Mouse (Mus musculus) heart, embryonic 15.5 days (tissue): ENCODE results near the gene Drd3. TPM values are rescaled to one million over a fixed set of nuclear protein-coding genes. Genes with fewer than 3 reads are reported as not detected.

Experiments used
- ATAC-seq: fragments of 200-750 bp; cut with Nextera tagmentation; replicated peaks from 2 replicates; pipeline ENCODE4 v1.8.0; 2017; ENCODE audit warnings: low read depth, moderate TSS enrichment; ENCODE audit not compliant: insufficient number of reproducible peaks, insufficient read depth, low FRiP score
- H3K27ac ChIP-seq: fragments of 300-500 bp; sonication (generic); 2 replicates; pipeline ENCODE4 v1.5.1; 2015; ENCODE audit warnings: mild to moderate bottlenecking, inconsistent platforms
- H3K27me3 ChIP-seq: fragments of 300-500 bp; sonication (generic); 2 replicates; pipeline ENCODE4 v1.6.1; 2015; ENCODE audit warnings: inconsistent platforms
- H3K36me3 ChIP-seq: fragments of 300-500 bp; sonication (generic); 2 replicates; pipeline ENCODE4 v1.6.1; 2015; ENCODE audit warnings: mild to moderate bottlenecking, inconsistent platforms
- H3K4me1 ChIP-seq: fragments of 300-500 bp; sonication (generic); replicated peaks from 2 replicates; pipeline ENCODE4 v1.6.1; 2015; ENCODE audit warnings: inconsistent platforms
- H3K4me2 ChIP-seq: fragments of 300-500 bp; sonication (generic); 2 replicates; pipeline ENCODE4 v1.6.1; 2015; ENCODE audit warnings: inconsistent platforms, mild to moderate bottlenecking, moderate library complexity
- H3K4me3 ChIP-seq: fragments of 300-500 bp; sonication (generic); 2 replicates; pipeline ENCODE4 v1.5.1; 2015; ENCODE audit warnings: mild to moderate bottlenecking, inconsistent platforms
- H3K9ac ChIP-seq: fragments of 300-500 bp; sonication (generic); 2 replicates; pipeline ENCODE4 v1.6.1; 2015; ENCODE audit warnings: mild to moderate bottlenecking, inconsistent platforms
- H3K9me3 ChIP-seq: fragments of 300-500 bp; sonication (generic); replicated peaks from 2 replicates; pipeline ENCODE4 v1.6.1; 2016; ENCODE audit warnings: inconsistent platforms
- WGBS: fragments of 180-500 bp; shearing (Covaris S2); methylation state at CpG from one replicate; pipeline ENCODE4 v1.1.7; 2015; ENCODE audit warnings: mixed read lengths; 5-methylcytosine and 5-hydroxymethylcytosine counted together
- polyA plus RNA-seq: library from polyadenylated mRNA; unstranded; fragments of >200 nt; fragmentation: Nextera tagmentation; extraction: Ambion mirVana; gene quantifications from 2 replicates; pipeline ENCODE4 v1.2.1, GENCODE M21; 2015

Drd3 gene
- polyA plus RNA-seq, 1 experiment from 2014 or later: not detected

DNA sequence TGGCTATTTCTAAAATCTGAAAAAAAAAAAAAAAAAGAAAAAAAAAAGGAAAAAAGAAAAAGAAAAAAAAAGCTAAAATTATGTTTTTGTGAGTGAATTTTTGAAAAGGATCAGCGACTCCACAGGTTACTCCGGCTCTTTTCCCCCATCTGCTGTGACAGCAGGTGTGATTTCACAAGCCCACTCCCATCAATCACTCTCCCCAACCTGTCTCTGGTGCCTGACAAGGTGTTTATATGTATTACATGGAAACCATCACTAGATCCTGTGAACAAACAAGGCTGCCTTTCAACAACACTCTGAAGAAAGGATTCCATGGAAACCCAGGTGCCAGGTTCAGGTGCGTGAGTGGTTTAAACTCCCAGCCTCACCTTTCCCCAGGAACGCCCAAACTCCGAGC, 20.9 kb upstream of the Drd3 start:
- 79% methylated on average over 5 of the region's 5 CpGs for WGBS
- no peak overlapping the region for H3K4me3 ChIP-seq
- H3K27me3 ChIP-seq: no peaks in the 10 kb centered on the region
- no peak for ATAC-seq
- H3K9ac ChIP-seq: no peak overlapping the region
- H3K4me2 ChIP-seq: no peak overlapping the region
- H3K9me3 ChIP-seq: no peaks in the 10 kb centered on the region
- no peaks in the 10 kb centered on the region for H3K36me3 ChIP-seq
- no peaks in the 10 kb centered on the region for H3K4me1 ChIP-seq
- H3K27ac ChIP-seq: no peak overlapping the region

DNA sequence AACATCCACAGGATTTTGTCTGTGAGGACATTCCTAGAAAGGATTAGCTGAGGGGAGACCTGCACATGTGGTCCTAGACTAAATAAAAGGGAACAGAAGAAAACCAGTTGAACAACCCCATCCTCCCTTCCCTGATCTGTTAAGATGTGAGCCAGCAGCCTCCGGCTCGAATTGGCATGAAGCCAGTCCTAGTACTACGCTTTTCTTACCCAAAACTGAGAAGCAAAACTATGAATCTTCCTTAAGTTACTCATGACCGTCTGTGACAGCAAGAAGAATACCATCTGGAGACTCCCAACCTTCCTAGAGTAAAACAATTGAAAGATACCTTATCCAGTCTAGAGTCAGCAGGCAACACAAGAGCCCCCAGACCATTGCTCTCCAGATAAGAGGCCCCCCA, 15.9 kb upstream of the Drd3 start:
- 49% methylated on average over 4 of the region's 4 CpGs for WGBS
- no peak overlapping the region for H3K9ac ChIP-seq

DNA sequence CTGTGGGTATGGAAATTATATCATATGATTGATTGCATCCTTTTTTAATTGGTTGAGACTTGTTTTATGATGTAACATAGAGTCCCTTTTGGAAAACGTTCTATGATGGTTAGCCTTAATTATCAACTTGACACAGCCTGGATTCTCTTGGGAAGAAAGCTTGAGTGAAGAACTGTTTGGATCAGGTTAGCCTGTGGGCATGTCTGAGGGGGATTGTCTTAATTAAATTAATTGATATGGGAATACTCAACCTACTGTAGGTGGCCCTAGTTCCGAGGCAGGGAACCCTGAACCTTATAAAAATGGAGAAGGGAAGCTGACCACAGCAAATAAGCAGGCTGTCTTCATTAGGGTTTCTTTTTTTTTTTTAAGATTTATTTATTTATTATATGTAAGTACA, 12.9 kb upstream of the Drd3 start:
- Histone ChIP-seq H3K9ac (no peak overlapping the region), H3K4me1 (no peaks in the 10 kb centered on the region), H3K36me3 (no peaks in the 10 kb centered on the region), H3K27ac (no peak overlapping the region), H3K9me3 (no peaks in the 10 kb centered on the region), H3K4me3 (no peak overlapping the region), H3K4me2 (no peak overlapping the region), H3K27me3 (no peaks in the 10 kb centered on the region)
- 74% methylated on average over 2 of the region's 2 CpGs for WGBS
- no peak for ATAC-seq

More for the DNA sequence above, 15.9 kb upstream of the Drd3 start:
- H3K27me3 ChIP-seq: no peaks in the 10 kb centered on the region
- H3K4me1 ChIP-seq: no peaks in the 10 kb centered on the region
- no peak overlapping the region for H3K27ac ChIP-seq
- H3K36me3 ChIP-seq: no peaks in the 10 kb centered on the region
- no peaks in the 10 kb centered on the region for H3K9me3 ChIP-seq
- ATAC-seq: no peak
- H3K4me2 ChIP-seq: no peak overlapping the region
- no peak overlapping the region for H3K4me3 ChIP-seq

GRCm38 (mm10) chr16:43748424-43748823, 5.4 kb upstream of the Drd3 start:
- Histone ChIP-seq H3K4me3 (no peak overlapping the region), H3K27ac (no peak overlapping the region), H3K4me1 (no peaks in the 10 kb centered on the region), H3K9ac (no peak overlapping the region), H3K36me3 (no peaks in the 10 kb centered on the region), H3K9me3 (no peaks in the 10 kb centered on the region), H3K27me3 (no peaks in the 10 kb centered on the region), H3K4me2 (no peak overlapping the region)
- ATAC-seq: no peak
- WGBS: 78% methylated on average over 2 of the region's 2 CpGs

- Histone ChIP-seq H3K36me3 (no peaks in the 10 kb centered on the region), H3K4me1 (peaks cover 5% of the 10 kb centered on the region; the same call in 1 of the 2 replicates), H3K27me3 (no peaks in the 10 kb centered on the region), H3K4me2 (no peak overlapping the region), H3K4me3 (no peak overlapping the region), H3K9me3 (no peaks in the 10 kb centered on the region), H3K27ac (no peak overlapping the region), H3K9ac (no peak overlapping the region)
- 81% methylated on average over 8 of the region's 8 CpGs for WGBS
- ATAC-seq: no peak
Observed at GRCm38 (mm10) chr16:43752900-43753299, 926 bp upstream of the Drd3 start.

DNA sequence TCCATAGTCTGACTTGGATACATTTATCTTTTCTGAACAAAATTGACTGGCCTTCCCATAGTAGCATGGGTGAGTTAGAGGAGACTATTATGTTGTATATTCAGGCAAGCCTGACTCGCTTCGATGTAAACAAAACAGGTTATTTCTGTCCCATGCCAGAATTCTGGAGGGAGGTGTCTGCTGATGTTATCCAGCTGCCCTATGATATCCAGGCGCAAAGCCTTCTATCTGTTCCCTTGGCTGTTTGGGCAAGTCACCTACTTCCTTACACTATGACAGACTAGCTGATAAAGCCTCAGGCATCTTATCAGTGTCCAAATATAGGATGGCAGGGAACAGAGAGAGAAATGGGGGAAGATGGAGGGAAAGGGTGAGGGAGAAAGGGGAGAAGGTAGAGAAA, 18.5 kb downstream of the Drd3 start:
- Histone ChIP-seq H3K9me3 (no peaks in the 10 kb centered on the region), H3K4me2 (peak overlapping the region; percentile 36), H3K27ac (peak overlapping the region; percentile 79), H3K27me3 (no peaks in the 10 kb centered on the region), H3K9ac (no peak overlapping the region), H3K4me1 (peaks cover 11% of the 10 kb centered on the region), H3K36me3 (no peaks in the 10 kb centered on the region), H3K4me3 (no peak overlapping the region)
- 18% methylated on average over 3 of the region's 3 CpGs for WGBS
- peak; percentile 93 for ATAC-seq

- Histone ChIP-seq H3K9me3 (no peaks in the 10 kb centered on the region), H3K36me3 (no peaks in the 10 kb centered on the region), H3K9ac (no peak overlapping the region), H3K4me3 (no peak overlapping the region), H3K27me3 (no peaks in the 10 kb centered on the region), H3K4me2 (peak overlapping the region; percentile 36), H3K27ac (peak overlapping the region; percentile 79), H3K4me1 (peaks cover 11% of the 10 kb centered on the region)
- WGBS: 74% methylated on average over 1 of the region's 1 CpGs
- ATAC-seq: no peak; the same call in 1 of the 2 replicates
Observed at GRCm38 (mm10) chr16:43772766-43773165, 18.9 kb downstream of the Drd3 start.

DNA sequence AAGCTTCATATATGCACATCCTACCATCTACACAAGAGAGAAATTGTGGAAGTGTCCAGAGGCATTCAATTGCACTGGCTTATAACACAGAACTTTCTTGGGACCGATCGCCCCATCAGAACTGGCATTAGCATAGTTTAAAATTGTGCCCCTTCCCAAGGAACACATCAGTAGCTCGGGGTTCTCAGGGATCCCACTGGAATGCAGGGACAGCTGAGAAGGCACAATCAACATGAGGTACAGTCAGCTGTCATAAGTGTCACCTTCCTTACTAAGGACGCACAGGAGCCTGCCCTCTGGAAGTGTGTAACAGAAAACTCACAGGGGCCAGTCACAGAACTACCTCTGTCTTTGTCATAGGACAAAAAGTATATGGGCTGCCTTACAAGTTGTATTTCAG, 19.7 kb downstream of the Drd3 start:
- ATAC-seq: no peak
- Histone ChIP-seq H3K9me3 (no peaks in the 10 kb centered on the region), H3K27me3 (no peaks in the 10 kb centered on the region), H3K36me3 (no peaks in the 10 kb centered on the region), H3K4me1 (peaks cover 11% of the 10 kb centered on the region), H3K9ac (no peak overlapping the region), H3K4me3 (no peak overlapping the region), H3K27ac (peak overlapping the region; percentile 79), H3K4me2 (no peak overlapping the region)
- WGBS: 75% methylated on average over 4 of the region's 4 CpGs

DNA sequence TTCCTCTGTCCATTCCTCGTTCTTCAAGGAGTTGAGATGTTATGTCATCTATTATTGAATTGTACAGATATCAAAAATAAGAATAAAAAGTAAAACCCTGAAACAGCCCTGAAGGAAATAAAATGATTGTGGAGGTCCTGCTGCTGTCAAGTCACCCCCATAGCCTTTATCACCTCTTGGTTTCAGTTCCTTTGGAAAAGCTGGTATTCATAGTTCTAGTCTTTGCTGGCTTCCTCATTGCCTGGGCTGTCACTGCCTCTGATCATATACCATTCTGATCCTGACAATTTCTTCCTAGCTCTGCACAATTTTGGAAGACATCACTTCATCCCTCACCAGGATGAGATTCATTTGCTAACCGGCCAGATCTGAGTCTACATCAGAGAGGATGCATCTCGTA, 23.1 kb downstream of the Drd3 start:
- 80% methylated on average over 3 of the region's 3 CpGs for WGBS
- H3K9me3 ChIP-seq: no peaks in the 10 kb centered on the region
- H3K4me3 ChIP-seq: no peak overlapping the region
- H3K27ac ChIP-seq: no peak overlapping the region
- no peaks in the 10 kb centered on the region for H3K27me3 ChIP-seq
- H3K9ac ChIP-seq: no peak overlapping the region
- no peak for ATAC-seq
- H3K4me1 ChIP-seq: peaks cover 11% of the 10 kb centered on the region
- no peaks in the 10 kb centered on the region for H3K36me3 ChIP-seq
- no peak overlapping the region for H3K4me2 ChIP-seq

DNA sequence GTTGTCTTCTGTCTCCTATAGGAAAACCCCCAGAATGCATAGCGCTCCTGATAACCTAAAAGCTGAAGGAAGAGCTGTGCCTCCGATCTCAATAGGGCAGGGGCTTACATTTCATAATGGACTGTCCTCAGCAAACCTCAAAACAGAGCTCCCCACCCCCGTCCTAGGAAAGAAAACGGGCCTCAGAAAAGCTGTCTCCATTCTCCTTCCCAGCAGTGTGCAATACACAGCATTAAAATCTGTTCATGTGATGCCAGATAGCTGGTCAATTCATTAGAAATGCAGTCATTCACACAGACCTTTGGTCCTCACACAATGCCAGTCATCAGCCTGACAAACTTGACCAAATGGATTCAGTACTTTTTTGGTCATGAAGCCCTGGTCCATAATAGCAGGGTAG, 45.7 kb downstream of the Drd3 start:
- WGBS: 61% methylated on average over 4 of the region's 4 CpGs

DNA sequence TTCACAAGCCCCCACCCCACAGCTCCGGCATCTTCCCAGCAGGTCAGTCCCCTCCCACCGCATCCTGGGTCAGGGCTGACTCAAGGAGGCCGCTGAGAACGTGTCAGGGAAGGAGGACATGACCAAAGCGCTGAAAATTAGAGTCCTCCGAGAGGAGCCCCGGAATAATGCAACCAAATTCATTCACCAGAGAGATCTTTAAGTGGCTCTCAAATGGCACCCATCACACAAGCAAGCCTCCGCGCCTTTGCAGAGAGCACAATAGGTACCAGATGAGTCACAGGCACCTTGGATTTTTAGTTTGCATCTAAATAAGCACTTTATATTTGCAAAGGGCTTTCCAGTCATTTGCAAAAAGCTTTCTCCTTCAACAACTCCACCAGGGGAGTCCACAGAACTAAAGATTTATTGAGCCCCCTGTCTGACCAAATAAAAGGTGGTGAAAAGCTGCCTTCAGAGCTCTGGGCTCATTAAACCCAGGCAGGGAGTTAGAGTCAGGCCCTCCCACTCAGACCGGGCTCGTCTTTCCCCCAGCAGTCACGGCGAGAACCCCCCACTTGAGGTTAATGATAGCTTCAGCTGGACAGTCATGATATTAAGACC, 46.4 kb downstream of the Drd3 start:
- Histone ChIP-seq H3K36me3 (no peaks in the 10 kb centered on the region), H3K27me3 (no peaks in the 10 kb centered on the region), H3K4me2 (no peak overlapping the region), H3K4me3 (no peak overlapping the region), H3K9me3 (0 out of 2 replicates have a peak, but pooled peaks cover 5% of the 10 kb centered on the region), H3K9ac (no peak overlapping the region), H3K4me1 (peaks cover 28% of the 10 kb centered on the region), H3K27ac (no peak overlapping the region)
- 30% methylated on average over 13 of the region's 13 CpGs for WGBS
- no peak for ATAC-seq

More for the DNA sequence above, 45.7 kb downstream of the Drd3 start:
- no peak overlapping the region for H3K9ac ChIP-seq
- H3K4me2 ChIP-seq: no peak overlapping the region
- no peaks in the 10 kb centered on the region for H3K27me3 ChIP-seq
- no peak for ATAC-seq
- H3K4me1 ChIP-seq: peaks cover 28% of the 10 kb centered on the region
- no peak overlapping the region for H3K4me3 ChIP-seq
- no peaks in the 10 kb centered on the region for H3K36me3 ChIP-seq
- H3K27ac ChIP-seq: no peak overlapping the region
- H3K9me3 ChIP-seq: 0 out of 2 replicates have a peak, but pooled peaks cover 5% of the 10 kb centered on the region

GRCm38 (mm10) chr16:43801137-43801536, 47.3 kb downstream of the Drd3 start:
- H3K27ac ChIP-seq: peak overlapping the region; percentile 82

More at GRCm38 (mm10) chr16:43801137-43801536, 47.3 kb downstream of the Drd3 start:
- Histone ChIP-seq H3K36me3 (no peaks in the 10 kb centered on the region), H3K4me3 (no peak overlapping the region), H3K9ac (no peak overlapping the region), H3K27me3 (no peaks in the 10 kb centered on the region), H3K4me1 (peaks cover 28% of the 10 kb centered on the region), H3K9me3 (0 out of 2 replicates have a peak, but pooled peaks cover 5% of the 10 kb centered on the region), H3K4me2 (no peak overlapping the region)
- 38% methylated on average over 3 of the region's 3 CpGs for WGBS
- no peak for ATAC-seq
